Mouse (Mus musculus): ENCODE measurements around the gene Zfp146. TPM values are rescaled to one million over a fixed set of nuclear protein-coding genes. Genes with fewer than 3 reads are reported as not detected.
A peak's percentile ranks its signal among the peaks of the same experiment; 100 is the strongest.
"Not testable (repeated sequence)": the region's sequence is repeated elsewhere in the genome, so short reads cannot be mapped to it uniquely, and the experiment has no call there.

The Zfp146 gene
- polyA plus RNA-seq, 1 experiment from 2014 or later: 3.1 TPM

DNA sequence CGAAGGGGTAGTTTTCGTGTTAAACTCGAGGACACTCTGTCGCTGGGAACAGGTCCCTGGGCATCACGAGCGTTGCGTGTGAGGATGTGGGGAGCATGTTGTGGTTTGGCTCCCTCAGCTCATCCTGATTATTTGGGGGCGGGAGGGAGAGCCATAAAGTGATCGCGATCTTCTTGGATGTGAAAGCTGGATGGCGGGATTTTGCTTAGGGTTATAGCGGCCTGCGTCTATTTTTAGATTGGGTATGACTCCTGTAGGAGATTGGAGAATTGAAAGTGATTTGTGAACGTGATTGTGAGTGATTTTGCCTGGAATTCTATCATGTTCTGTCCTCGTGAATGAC, 47.4 kb downstream of the Zfp146 start:
- Histone ChIP-seq H3K27ac (ENCODE audit: low read depth, low read length) (no peak overlapping the region), H3K36me3 (ENCODE audit: control insufficient read depth, insufficient read depth) (peaks cover under 1% of the 10 kb centered on the region; the same call in 1 of the 2 replicates), H3K4me2 (replicated peaks; ENCODE audit: low read depth) (peak overlapping the region; percentile 96), H3K27me3 (replicated peaks; ENCODE audit: control insufficient read depth, insufficient read depth, low read length) (no peaks in the 10 kb centered on the region), H3K4me1 (replicated peaks; ENCODE audit: control insufficient read depth, insufficient read depth, low read length) (no peaks in the 10 kb centered on the region), H3K9ac (ENCODE audit: low read depth, low read length) (peak overlapping the region; percentile 35), H3K9me3 (ENCODE audit: control insufficient read depth) (no peaks in the 10 kb centered on the region), H3K4me3 (ENCODE audit: low read depth, low read length) (peak overlapping the region; percentile 56)
- WGBS: 4% methylated on average over 15 of the region's 15 CpGs
- TF ChIP-seq CTCF (IDR thresholded peaks at IDR 0.05; ENCODE audit: low read depth): no peak
- ATAC-seq: peak; percentile 31; the same call in 1 of the 2 replicates

DNA sequence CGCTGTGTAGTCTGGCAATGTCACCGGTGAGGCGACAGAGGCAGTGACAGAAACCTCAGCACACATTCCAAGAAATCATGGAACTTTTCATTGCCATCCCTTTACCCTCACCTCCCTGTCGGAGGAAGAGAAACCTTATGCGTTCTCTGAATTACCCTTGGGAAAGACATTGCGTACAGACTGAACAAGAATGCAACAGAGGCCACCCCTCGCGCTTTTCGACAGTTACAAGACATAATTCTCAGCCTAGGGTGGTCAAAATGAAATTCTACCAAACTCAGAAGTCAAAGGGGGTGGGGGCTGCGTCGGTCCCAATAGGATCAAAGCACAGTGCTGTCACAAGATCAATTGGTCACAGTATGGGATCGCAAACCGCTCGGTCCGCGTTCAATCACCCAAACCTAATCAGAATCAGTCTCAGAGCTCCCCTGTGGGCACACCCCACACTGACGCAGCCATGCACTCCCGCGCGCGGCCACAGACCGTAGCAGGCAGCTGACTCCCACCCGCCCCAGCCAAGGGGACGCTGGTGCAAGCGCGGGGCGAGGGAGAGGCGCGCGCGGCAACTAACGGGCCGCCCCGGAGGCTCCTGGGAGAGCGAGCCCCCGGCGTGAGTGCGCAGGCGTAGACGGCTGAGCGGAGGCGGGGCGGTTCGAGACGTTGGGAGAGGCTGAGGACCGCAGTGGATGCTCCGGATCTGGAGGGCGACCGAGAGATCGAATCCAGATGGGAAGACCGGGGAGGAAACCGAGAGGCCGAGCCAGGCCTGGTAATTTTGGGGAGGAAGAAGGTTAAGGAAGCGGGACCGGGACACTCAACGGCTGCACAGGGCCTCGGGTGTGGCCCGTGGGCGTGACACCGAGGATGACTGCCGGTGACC, 48.0 kb downstream of the Zfp146 start, which contains the start of gene Zfp382:
Gene Zfp382, plus strand, starts transcription at position 635 of the 880 bp plus-strand sequence.
- under 1% methylated on average over 61 of the region's 61 CpGs for WGBS
- no peaks in the 10 kb centered on the region for H3K4me1 ChIP-seq (replicated peaks; ENCODE audit: control insufficient read depth, insufficient read depth, low read length)
- H3K27ac ChIP-seq (ENCODE audit: low read depth, low read length): peak within 1 kb of the TSS; percentile 54; the same call in 1 of the 2 replicates

DNA sequence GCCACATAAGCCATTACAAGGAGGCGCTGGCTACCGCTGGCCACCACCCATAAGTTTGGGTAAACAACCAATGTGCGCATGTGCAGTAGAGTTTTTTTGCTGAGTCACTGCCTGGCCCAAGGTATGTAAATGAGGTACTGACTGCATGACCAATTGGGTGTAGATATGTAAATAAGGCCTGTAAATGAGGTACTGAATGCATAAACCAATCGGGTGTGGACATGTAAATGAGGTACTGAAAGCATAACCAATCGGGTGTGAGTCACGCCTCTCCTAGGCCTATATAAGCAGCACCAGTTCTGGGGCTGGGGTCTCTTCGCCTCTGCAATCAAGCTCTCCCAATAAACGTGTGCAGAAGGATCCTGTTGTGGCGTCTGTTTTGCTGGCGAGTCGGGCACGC, 51.6 kb downstream of the Zfp146 start:
- 94% methylated on average over 12 of the region's 12 CpGs for WGBS
- not testable (repeated sequence) for ATAC-seq; H3K9me3 ChIP-seq (ENCODE audit: control insufficient read depth); H3K36me3 ChIP-seq (ENCODE audit: control insufficient read depth, insufficient read depth); H3K4me3 ChIP-seq (ENCODE audit: low read depth, low read length); H3K27ac ChIP-seq (ENCODE audit: low read depth, low read length); H3K27me3 ChIP-seq (replicated peaks; ENCODE audit: control insufficient read depth, insufficient read depth, low read length); H3K4me2 ChIP-seq (replicated peaks; ENCODE audit: low read depth); H3K4me1 ChIP-seq (replicated peaks; ENCODE audit: control insufficient read depth, insufficient read depth, low read length); H3K9ac ChIP-seq (ENCODE audit: low read depth, low read length)

More for the DNA sequence above, 48.0 kb downstream of the Zfp146 start, which contains the start of gene Zfp382:
- Histone ChIP-seq H3K27me3 (replicated peaks; ENCODE audit: control insufficient read depth, insufficient read depth, low read length) (no peaks in the 10 kb centered on the region), H3K4me3 (ENCODE audit: low read depth, low read length) (peak within 1 kb of the TSS; percentile 56), H3K9ac (ENCODE audit: low read depth, low read length) (peak within 1 kb of the TSS; percentile 35), H3K9me3 (ENCODE audit: control insufficient read depth) (no peaks in the 10 kb centered on the region), H3K4me2 (replicated peaks; ENCODE audit: low read depth) (peak within 1 kb of the TSS; percentile 96), H3K36me3 (ENCODE audit: control insufficient read depth, insufficient read depth) (no peaks in the 10 kb centered on the region)
- no peak; the same call in 1 of the 2 replicates for TF ChIP-seq CTCF (IDR thresholded peaks at IDR 0.05; ENCODE audit: low read depth)
- ATAC-seq: peak; percentile 64

DNA sequence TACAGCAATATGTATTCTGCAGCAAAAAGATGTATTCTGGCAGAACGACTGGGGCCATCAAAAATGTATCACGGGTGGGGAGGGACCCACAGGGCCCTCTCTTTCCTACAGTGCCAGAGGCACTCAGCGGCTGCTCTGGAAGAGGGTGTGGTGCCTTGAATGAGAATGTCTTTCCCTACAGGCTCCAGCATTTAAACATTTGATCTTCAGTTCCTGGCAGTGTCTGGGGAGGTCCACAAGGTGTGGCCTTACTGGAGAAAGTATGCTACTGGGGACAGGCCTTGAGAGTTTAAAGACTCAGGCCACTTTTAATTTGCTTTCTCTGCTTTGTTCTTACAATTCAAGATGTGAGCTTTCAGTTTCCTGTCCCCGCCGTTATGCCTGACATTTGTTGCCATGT, 53.5 kb downstream of the Zfp146 start:
- Histone ChIP-seq H3K9me3 (ENCODE audit: control insufficient read depth) (peaks cover 9% of the 10 kb centered on the region; the same call in 1 of the 2 replicates), H3K4me1 (replicated peaks; ENCODE audit: control insufficient read depth, insufficient read depth, low read length) (no peaks in the 10 kb centered on the region), H3K4me3 (ENCODE audit: low read depth, low read length) (no peak overlapping the region), H3K27me3 (replicated peaks; ENCODE audit: control insufficient read depth, insufficient read depth, low read length) (no peaks in the 10 kb centered on the region), H3K27ac (ENCODE audit: low read depth, low read length) (no peak overlapping the region), H3K4me2 (replicated peaks; ENCODE audit: low read depth) (no peak overlapping the region), H3K36me3 (ENCODE audit: control insufficient read depth, insufficient read depth) (no peaks in the 10 kb centered on the region), H3K9ac (ENCODE audit: low read depth, low read length) (no peak overlapping the region)
- no peak for TF ChIP-seq CTCF (IDR thresholded peaks at IDR 0.05; ENCODE audit: low read depth)
- 95% methylated on average over 5 of the region's 5 CpGs for WGBS
- no peak for ATAC-seq

Other genes starting within 250 kb of the Zfp146 start
- 2.6 and 2.8 TPM in 2 replicates for gene Zfp74, start 215.7 kb downstream of the Zfp146 start, polyA plus RNA-seq (2015; fragmentation: Nextera tagmentation; extraction: Ambion mirVana)
- gene Zfp568, start 185.8 kb downstream of the Zfp146 start, polyA plus RNA-seq (2015; fragmentation: Nextera tagmentation; extraction: Ambion mirVana): 5.5 and 5.8 TPM in 2 replicates
- gene Zfp14, start 118.4 kb downstream of the Zfp146 start, polyA plus RNA-seq (2015; fragmentation: Nextera tagmentation; extraction: Ambion mirVana): 0.93 and 1.0 TPM in 2 replicates
- gene Zfp82, start 96.8 kb downstream of the Zfp146 start, polyA plus RNA-seq (2015; fragmentation: Nextera tagmentation; extraction: Ambion mirVana): 1.2 and 1.7 TPM in 2 replicates
- gene Gm26920, start 79.3 kb downstream of the Zfp146 start, polyA plus RNA-seq (2015; fragmentation: Nextera tagmentation; extraction: Ambion mirVana): not detected in 2 replicates
- 2.6 and 3.1 TPM in 2 replicates for gene Zfp566, start 79.2 kb downstream of the Zfp146 start, polyA plus RNA-seq (2015; fragmentation: Nextera tagmentation; extraction: Ambion mirVana)
- gene Zfp260, start 75.0 kb downstream of the Zfp146 start, polyA plus RNA-seq (2015; fragmentation: Nextera tagmentation; extraction: Ambion mirVana): 32.5 and 34.3 TPM in 2 replicates
- gene Zfp382, start 47.8 kb downstream of the Zfp146 start, polyA plus RNA-seq (2015; fragmentation: Nextera tagmentation; extraction: Ambion mirVana): 1.7 and 2.4 TPM in 2 replicates
- gene Cox7a1, start 14.4 kb upstream of the Zfp146 start, polyA plus RNA-seq (2015; fragmentation: Nextera tagmentation; extraction: Ambion mirVana): 54.1 and 60.2 TPM in 2 replicates
- gene Capns1, start 29.1 kb upstream of the Zfp146 start, polyA plus RNA-seq (2015; fragmentation: Nextera tagmentation; extraction: Ambion mirVana): 85.5 and 87.1 TPM in 2 replicates
- 84.6 and 91.2 TPM in 2 replicates for gene Polr2i, start 62.2 kb upstream of the Zfp146 start, polyA plus RNA-seq (2015; fragmentation: Nextera tagmentation; extraction: Ambion mirVana)
- gene Tbcb, start 62.5 kb upstream of the Zfp146 start, polyA plus RNA-seq (2015; fragmentation: Nextera tagmentation; extraction: Ambion mirVana): 159 and 160 TPM in 2 replicates
- gene Ovol3, start 66.0 kb upstream of the Zfp146 start, polyA plus RNA-seq (2015; fragmentation: Nextera tagmentation; extraction: Ambion mirVana): not detected in 2 replicates
- gene Thap8, start 110.3 kb upstream of the Zfp146 start, polyA plus RNA-seq (2015; fragmentation: Nextera tagmentation; extraction: Ambion mirVana): 0.14 and 0.22 TPM in 2 replicates
- 3.5 TPM in 2 replicates for gene Wdr62, start 110.7 kb upstream of the Zfp146 start, polyA plus RNA-seq (2015; fragmentation: Nextera tagmentation; extraction: Ambion mirVana)
- 8.6 and 9.7 TPM in 2 replicates for gene Clip3, start 122.0 kb upstream of the Zfp146 start, polyA plus RNA-seq (2015; fragmentation: Nextera tagmentation; extraction: Ambion mirVana)
- gene Alkbh6, start 139.0 kb upstream of the Zfp146 start, polyA plus RNA-seq (2015; fragmentation: Nextera tagmentation; extraction: Ambion mirVana): 58.2 and 63.5 TPM in 2 replicates
- gene Syne4, start 145.1 kb upstream of the Zfp146 start, polyA plus RNA-seq (2015; fragmentation: Nextera tagmentation; extraction: Ambion mirVana): 12.5 and 16.3 TPM in 2 replicates
- gene E130208F15Rik, start 152.0 kb upstream of the Zfp146 start, polyA plus RNA-seq (2015; fragmentation: Nextera tagmentation; extraction: Ambion mirVana): not detected in 2 replicates
- gene Sdhaf1, start 154.1 kb upstream of the Zfp146 start, polyA plus RNA-seq (2015; fragmentation: Nextera tagmentation; extraction: Ambion mirVana): 18.3 and 18.8 TPM in 2 replicates
- 1.1 and 1.8 TPM in 2 replicates for gene Lrfn3, start 193.0 kb upstream of the Zfp146 start, polyA plus RNA-seq (2015; fragmentation: Nextera tagmentation; extraction: Ambion mirVana)
- gene Tyrobp, start 244.0 kb upstream of the Zfp146 start, polyA plus RNA-seq (2015; fragmentation: Nextera tagmentation; extraction: Ambion mirVana): 60.0 and 63.6 TPM in 2 replicates